Mouse (Mus musculus): Measurements from ENCODE around the gene Thbs3.

GRCm38 (mm10) chr3:89206695-89207094 lies 8.3 kb upstream of the Thbs3 start:
- TF ChIP-seq CTCF (IDR thresholded peaks at IDR 0.05; ENCODE audit: insufficient read depth, low read depth, low read length) (no peak), POLR2A (IDR thresholded peaks at IDR 0.05; ENCODE audit: insufficient read depth, low read depth, low read length) (no peak)
